Mouse (Mus musculus): ENCODE results near the gene Dram1.

Gene Dram1

GRCm38 (mm10) chr10:88379013-88379885, at the start of gene Dram1, which contains the start of gene Gnptab:
Gene Dram1 (minus strand): TSS chr10:88379080.
Gene Gnptab (plus strand): TSS chr10:88379132.
- DNase-seq (ENCODE audit: low spot score in 2 of 2) = peak; percentile 87 to 89

GRCm38 (mm10) chr10:88427998-88428397, 49.1 kb upstream of the Dram1 start:
- DNase-seq (ENCODE audit: low spot score in 2 of 2) = no peak

GRCm38 (mm10) chr10:88426896-88427295, 48.0 kb upstream of the Dram1 start:
- DNase-seq (ENCODE audit: low spot score in 2 of 2) = no peak

GRCm38 (mm10) chr10:88426158-88426816, 47.4 kb upstream of the Dram1 start:
- peak in 1 of 2 experiments; percentile 58 for DNase-seq (ENCODE audit: low spot score in 2 of 2)

GRCm38 (mm10) chr10:88420655-88421435, 42.0 kb upstream of the Dram1 start:
- no peak for DNase-seq (ENCODE audit: low spot score in 2 of 2)

GRCm38 (mm10) chr10:88420141-88420541, 41.3 kb upstream of the Dram1 start:
- no peak for DNase-seq (ENCODE audit: low spot score in 2 of 2)

GRCm38 (mm10) chr10:88417686-88418085, 38.8 kb upstream of the Dram1 start:
- DNase-seq (ENCODE audit: low spot score in 2 of 2) = no peak

- no peak for DNase-seq (ENCODE audit: low spot score in 2 of 2)
Observed at GRCm38 (mm10) chr10:88412290-88412995, 33.6 kb upstream of the Dram1 start.

- no peak for DNase-seq (ENCODE audit: low spot score in 2 of 2)
Observed at GRCm38 (mm10) chr10:88409751-88410150, 30.9 kb upstream of the Dram1 start.

- DNase-seq (ENCODE audit: low spot score in 2 of 2) = no peak
Observed at GRCm38 (mm10) chr10:88407875-88408631, 29.2 kb upstream of the Dram1 start.

GRCm38 (mm10) chr10:88405812-88406211, 26.9 kb upstream of the Dram1 start:
- peak in 1 of 2 experiments; percentile 17 for DNase-seq (ENCODE audit: low spot score in 2 of 2)

- DNase-seq (ENCODE audit: low spot score in 2 of 2) = no peak
Observed at GRCm38 (mm10) chr10:88404220-88404619, 25.3 kb upstream of the Dram1 start.

- DNase-seq (ENCODE audit: low spot score in 2 of 2) = no peak
Observed at GRCm38 (mm10) chr10:88403021-88403420, 24.1 kb upstream of the Dram1 start.

- DNase-seq (ENCODE audit: low spot score in 2 of 2) = no peak
Observed at GRCm38 (mm10) chr10:88399271-88399670, 20.4 kb upstream of the Dram1 start.

- no peak for DNase-seq (ENCODE audit: low spot score in 2 of 2)
Observed at GRCm38 (mm10) chr10:88398668-88399243, 19.9 kb upstream of the Dram1 start.

- peak in 1 of 2 experiments; percentile 35 for DNase-seq (ENCODE audit: low spot score in 2 of 2)
Observed at GRCm38 (mm10) chr10:88392181-88392847, 13.4 kb upstream of the Dram1 start.

- no peak for DNase-seq (ENCODE audit: low spot score in 2 of 2)
Observed at GRCm38 (mm10) chr10:88391495-88391894, 12.6 kb upstream of the Dram1 start.

GRCm38 (mm10) chr10:88390096-88390790, 11.4 kb upstream of the Dram1 start:
- no peak for DNase-seq (ENCODE audit: low spot score in 2 of 2)

GRCm38 (mm10) chr10:88389576-88389975, 10.7 kb upstream of the Dram1 start:
- DNase-seq (ENCODE audit: low spot score in 2 of 2) = no peak

All from frontal cortex, postnatal 36 days (tissue).